Mouse (Mus musculus) spleen, adult 12 weeks (tissue): ENCODE results near the gene Doc2g.
A peak's percentile ranks its signal among the peaks of the same experiment; 100 is the strongest.
"Not testable (repeated sequence)": the region's sequence is repeated elsewhere in the genome, so short reads cannot be mapped to it uniquely, and the experiment has no call there.

Experiments used
- DNase-seq: peaks from one replicate; pipeline ENCODE4 v3.0.0; 2022; ENCODE audit warnings: low spot score

Gene Doc2g

DNA sequence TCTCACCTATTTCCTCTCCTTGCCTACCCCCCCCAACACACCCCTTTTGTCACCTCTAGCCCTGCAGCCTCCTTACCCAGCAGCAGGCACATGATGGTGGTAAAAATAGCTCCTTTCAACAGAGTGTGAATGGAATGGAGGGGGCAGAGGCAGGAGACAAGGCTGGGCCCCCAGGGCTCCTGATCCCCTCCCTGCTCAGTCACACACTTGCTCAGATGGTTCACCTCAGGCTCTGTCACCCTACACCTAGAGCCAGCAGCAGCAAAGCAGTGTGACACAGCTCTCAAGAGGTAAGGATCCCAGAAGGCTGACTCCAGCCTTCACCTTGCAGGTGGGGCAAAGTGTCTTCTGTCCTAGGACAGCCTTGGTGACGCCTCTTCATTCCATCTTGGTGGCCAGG is at the start of gene Doc2g:
TSS of gene Doc2g (plus strand) at position 202 of the 400 bp plus-strand sequence.
- DNase-seq, result no peak

DNA sequence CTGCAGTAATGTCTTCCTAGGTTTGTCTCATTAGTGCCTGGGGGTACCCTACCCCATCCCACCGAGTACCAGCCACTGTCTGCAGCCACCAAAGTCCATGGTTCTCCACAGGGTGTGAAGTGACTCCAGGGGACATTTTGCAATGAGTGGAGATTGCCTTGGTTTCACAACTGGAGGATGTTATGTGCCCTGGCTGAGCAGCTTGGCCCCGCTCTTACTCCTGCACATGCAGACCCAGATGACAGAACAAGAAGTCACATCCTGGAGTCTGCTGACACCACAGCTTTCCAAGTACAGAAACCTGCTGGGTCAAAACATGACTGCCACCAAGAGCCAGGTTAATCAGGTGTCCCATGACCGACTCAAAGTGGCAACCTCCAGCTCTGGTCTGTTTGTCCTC is 48.1 kb upstream of the Doc2g start:
- no peak for DNase-seq

- no peak for DNase-seq
Observed at GRCm38 (mm10) chr19:3955804-3956203, 47.3 kb upstream of the Doc2g start.

GRCm38 (mm10) chr19:3957296-3958036 is 45.6 kb upstream of the Doc2g start:
- DNase-seq, result not testable (repeated sequence)

GRCm38 (mm10) chr19:3958470-3958869 is 44.6 kb upstream of the Doc2g start, which contains the start of gene Aldh3b3:
TSS of gene Aldh3b3 (plus strand) at chr19:3958645.
- DNase-seq, result no peak

GRCm38 (mm10) chr19:3959030-3959429 is 44.1 kb upstream of the Doc2g start:
- DNase-seq, result no peak

DNA sequence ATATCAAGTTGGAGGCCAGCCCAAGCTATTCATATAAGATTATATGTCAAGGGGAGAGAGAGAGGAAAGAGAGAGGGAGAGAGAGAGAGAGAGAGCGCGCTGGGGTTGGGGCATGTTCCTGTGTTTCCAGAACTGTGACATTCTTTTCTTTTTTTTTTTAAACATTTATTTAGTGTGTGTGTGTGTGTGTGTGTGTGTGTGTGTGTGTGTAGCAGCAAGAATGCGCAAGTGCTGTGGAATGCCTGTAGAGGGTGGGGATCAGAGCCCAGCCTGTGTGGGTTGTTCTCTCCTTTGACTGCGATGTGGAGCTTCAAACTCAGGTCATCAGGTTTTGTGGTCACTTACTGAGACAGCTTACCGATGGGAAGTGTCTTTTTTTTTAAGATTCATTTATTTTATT is 42.9 kb upstream of the Doc2g start:
- DNase-seq, result no peak

GRCm38 (mm10) chr19:3961805-3962204 is 41.3 kb upstream of the Doc2g start:
- DNase-seq, result not testable (repeated sequence)

DNA sequence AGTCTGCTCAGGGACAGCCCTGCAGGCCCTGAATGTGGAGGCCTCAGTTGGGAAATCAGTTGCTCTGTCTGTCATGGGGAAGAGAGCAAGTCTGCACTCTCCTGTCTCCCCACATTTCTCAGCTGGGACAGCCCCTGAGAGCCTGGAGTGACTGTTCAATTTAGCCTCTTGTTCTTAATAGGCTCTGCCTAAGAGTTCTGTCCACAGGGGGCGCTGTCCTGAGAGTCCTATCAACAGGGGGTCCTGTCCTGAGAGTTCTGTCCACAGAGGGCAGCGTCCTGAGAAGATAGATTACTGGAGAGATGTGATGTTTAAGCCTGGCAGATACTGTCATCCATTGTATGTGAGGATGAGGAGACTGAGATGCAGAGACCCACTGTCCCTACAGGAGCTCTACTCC is 40.6 kb upstream of the Doc2g start:
- no peak for DNase-seq

DNA sequence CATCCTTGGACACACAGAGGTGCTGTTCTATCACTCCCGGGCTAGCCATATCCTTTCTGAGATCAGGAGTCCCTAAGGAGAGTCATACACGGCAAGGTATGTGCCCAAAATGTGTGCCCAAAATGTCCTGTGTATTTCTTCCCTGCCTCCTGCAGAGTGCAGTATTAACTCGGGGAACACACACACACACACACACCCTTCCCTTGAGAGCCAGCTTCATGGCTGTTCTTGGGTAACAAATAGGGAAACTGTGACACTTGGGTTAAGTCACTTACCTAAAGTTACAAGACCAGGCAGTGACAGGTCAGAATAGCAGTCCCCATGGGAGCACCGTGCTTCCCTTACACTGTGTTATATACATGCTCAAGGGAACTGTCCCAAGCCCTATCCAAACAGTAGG is 39.1 kb upstream of the Doc2g start:
- DNase-seq, result no peak

DNA sequence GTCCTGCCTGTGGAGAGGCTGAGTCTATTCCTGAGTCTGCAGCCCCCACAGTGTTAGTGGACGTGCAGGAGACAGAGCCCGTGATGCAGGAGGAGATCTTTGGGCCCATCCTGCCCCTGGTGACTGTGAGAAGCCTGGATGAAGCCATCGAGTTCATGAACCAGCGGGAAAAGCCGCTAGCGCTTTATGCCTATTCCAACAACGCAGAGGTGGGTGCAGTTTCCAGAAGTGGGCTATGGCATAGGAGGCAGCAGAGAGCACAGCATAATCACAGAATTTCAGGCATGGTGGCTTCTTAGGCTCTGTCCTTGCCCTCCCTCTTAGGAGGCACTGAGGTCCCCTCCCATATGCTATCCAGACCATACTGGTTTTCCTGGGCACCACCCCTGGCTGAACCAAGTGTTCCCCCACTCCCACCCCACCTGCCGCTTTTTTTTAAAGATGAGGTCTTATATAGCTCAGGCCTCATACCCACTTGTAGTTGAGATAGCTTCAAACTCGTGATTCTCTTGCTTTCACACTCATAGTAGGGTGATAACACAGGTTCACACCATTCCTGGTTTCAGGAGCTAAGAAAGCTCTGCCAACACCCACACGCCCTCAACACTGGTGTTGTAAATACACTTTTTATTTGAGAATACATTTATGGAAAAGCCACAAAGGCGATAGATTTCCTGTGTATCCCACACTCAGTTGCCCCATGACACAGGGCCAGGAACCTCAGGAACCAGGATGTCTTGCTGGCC is 36.6 kb upstream of the Doc2g start:
- no peak for DNase-seq

- no peak for DNase-seq
Observed at GRCm38 (mm10) chr19:3967258-3967657, 35.9 kb upstream of the Doc2g start.

DNA sequence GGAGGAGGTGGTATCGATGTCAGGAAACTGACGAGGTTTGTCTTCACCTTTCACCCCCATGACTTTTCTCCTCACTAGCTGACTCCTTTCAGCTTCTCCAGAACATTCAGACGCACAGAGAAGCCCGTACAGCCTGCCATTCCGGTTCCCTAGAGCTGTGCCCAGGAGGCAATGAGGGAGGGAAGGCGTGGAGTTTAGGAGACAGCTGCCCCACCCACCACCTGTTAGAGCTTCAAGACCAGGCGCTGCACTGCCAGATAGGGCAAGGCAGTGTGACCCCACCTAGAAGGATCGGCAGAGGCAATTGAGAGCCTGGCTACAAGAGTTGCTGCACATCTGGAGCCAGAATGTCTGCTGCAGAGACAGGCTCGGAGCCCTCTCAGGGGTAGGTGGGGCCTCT is 30.9 kb upstream of the Doc2g start, which contains the start of gene Aldh3b2:
TSS of gene Aldh3b2 (plus strand) at position 100 of the 400 bp plus-strand sequence.
- peak; percentile 41 for DNase-seq

GRCm38 (mm10) chr19:3974608-3975007 is 28.5 kb upstream of the Doc2g start:
- not testable (repeated sequence) for DNase-seq

GRCm38 (mm10) chr19:3975866-3976265 is 27.2 kb upstream of the Doc2g start:
- DNase-seq, result no peak

DNA sequence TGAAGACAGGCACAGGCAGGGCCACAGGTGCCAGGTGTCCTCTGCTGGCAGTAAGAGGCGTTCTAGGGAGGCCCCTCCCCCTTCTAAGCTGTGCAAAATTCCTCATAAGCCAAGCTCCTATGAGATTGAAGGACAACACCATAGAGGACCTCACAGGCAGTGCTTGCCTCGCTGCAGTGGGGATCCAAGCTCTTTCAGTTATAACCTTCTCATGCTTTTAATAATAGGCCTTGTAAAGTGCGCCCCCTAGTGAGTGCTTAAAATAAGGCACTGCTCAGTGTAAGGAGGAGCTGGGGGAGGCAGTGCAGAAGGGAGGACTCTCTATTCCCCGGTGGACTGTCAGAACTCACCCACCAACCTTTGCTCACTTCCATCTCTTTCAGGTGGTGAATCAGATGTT is 22.8 kb upstream of the Doc2g start:
- peak; percentile 71 for DNase-seq

DNA sequence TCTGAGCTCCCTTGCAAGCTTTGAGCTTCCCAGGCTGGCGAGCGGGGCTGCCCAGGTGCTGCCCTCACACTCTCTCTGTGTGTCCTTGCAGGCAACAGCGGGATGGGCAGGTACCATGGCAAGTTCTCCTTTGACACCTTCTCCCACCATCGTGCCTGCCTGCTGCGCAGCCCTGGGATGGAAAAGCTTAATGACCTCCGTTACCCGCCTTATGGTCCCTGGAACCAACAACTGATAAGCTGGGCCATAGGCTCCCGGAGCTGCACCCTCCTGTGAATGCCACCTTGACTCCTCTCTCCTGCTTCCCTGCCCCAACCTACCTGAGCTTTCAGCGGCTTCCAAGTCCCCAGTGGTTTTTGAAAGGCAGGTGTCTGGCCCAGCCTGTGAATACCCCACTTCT is 22.2 kb upstream of the Doc2g start:
- no peak for DNase-seq

DNA sequence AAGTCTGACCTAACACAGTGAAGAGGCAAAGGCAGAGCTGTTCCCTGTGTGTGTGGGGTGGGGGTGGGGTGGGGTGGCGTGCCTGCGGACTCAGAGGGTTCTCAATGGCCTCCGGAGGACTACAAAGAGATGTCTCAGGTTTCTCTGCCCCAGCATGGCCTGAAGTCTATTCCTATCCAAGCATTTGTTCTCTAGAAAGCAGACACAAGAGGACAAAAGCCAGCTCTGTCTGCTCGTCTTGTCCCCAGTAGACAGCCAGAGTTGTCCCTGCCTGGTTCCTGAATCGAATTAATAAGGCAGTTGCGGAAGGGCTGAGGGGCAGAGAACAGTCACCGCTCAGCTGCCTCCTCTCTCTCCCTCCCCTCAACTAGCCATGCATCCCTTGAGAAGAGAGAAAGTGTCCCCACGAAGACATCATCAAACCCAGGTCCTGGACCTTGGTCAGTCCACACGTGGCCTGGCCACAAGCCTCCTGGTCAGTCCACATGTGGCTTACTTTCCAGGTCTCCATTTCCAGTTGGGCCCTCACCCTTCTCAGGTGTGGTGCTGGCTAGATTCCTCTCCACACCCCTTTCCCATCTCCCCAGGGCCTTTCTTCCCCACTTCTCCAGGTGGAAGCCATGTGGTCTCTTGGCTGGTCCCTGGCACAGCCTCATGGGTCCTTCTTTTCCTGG is 19.4 kb upstream of the Doc2g start:
- DNase-seq, result no peak

DNA sequence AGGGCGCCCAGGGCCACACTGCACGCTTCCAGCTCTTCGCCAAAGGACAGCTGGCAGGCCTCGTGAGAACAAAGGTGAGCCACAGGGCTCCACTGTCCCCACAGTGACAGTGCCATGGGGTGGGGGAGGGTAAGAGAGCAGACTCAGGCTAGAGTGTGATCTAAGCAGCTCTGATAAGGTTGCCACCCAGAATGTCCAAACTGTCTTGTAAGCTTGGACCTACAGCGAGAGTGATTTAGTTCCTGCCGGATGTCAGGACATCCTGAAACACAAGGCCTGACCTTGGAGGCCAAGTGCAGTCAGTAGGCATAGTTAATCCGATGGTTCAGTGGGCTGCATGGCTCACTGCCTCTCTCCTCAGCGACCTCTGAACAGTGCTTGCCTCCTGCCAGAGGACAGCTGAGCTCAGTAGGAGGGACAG is 17.8 kb upstream of the Doc2g start:
- no peak for DNase-seq

DNA sequence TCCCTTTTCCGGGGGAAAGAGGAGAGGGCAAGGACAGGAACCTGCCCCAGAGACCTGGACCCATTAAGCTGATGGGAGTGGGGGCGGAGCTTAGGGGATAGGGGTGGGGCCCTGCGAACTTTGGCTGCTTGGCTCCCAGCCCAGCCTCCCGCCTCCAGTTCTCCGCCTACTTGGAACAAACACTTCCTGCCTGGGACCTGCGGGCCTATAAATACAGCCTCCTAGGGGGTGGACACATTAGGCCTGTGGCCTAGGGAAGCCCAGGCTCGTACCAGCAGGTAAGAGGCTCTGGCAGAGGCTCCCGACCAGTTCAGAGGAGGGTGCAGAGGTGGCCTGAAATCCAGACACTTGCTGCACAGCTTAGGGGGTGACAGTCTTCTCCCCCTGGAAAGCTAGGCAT is 16.8 kb upstream of the Doc2g start, which contains the start of gene Acy3:
TSS of gene Acy3 (plus strand) at position 237 of the 400 bp plus-strand sequence.
- DNase-seq, result peak; percentile 19

DNA sequence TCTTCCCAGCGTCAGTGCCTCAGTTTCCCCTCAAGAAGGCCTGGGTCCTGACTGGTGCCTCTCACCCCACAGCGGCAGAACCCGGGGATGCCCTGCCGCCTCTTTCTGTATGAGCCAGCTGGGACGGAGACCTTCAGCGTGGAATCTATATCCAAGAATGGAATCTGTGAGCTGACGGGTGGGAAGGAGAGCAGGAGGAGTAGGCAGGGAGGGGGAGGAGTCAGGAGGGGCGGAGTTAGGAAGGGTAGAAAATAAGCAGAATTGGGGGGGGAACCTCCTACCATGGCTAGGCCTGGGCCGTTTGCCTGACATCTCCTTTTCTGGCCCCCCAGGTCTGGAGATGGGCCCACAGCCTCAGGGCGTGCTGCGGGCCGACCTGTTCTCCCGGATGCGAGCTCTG is 15.0 kb upstream of the Doc2g start:
- no peak for DNase-seq

DNA sequence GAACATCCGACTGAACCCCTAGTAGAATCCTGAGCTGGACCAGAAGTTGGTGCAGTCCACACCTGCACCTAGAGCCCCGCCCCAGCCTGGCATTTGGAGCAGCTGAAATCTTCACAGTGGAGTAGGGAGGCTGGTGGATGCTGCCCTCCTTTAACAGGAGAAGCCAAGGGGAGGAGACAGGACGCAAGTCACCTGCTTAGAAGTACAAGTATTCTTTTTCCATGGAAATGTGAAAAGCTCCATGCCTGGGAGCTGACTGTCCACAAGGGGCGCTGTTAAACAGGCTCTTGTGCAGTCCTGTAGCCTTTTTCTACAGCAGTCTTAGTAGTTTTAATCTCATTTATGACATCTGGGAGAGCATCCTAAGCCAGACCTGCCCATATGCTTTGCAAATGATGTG is 14.4 kb upstream of the Doc2g start:
- no peak for DNase-seq

DNA sequence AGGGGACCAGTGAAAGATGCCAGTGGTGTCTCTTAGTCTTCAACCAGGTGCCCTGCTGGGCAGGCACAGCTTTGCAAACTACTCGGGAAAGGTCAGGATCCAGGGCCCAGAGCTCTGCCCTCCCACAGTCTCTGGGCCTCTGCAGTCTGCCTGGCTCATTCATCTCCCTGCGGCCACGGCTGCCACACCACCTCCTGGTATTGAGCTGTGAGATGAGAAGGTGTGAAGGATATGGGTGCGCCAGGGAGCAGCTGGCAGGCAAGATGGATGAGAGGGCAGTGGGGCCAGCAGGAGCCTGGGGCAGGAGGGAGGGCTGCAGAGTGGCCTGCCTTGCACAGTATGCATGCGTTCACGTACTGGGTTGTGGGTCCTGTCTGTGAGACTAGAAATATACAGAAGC is 12.3 kb upstream of the Doc2g start:
- no peak for DNase-seq
